Mouse (Mus musculus): ENCODE data around the gene Mfrp.

Gene Mfrp

DNA sequence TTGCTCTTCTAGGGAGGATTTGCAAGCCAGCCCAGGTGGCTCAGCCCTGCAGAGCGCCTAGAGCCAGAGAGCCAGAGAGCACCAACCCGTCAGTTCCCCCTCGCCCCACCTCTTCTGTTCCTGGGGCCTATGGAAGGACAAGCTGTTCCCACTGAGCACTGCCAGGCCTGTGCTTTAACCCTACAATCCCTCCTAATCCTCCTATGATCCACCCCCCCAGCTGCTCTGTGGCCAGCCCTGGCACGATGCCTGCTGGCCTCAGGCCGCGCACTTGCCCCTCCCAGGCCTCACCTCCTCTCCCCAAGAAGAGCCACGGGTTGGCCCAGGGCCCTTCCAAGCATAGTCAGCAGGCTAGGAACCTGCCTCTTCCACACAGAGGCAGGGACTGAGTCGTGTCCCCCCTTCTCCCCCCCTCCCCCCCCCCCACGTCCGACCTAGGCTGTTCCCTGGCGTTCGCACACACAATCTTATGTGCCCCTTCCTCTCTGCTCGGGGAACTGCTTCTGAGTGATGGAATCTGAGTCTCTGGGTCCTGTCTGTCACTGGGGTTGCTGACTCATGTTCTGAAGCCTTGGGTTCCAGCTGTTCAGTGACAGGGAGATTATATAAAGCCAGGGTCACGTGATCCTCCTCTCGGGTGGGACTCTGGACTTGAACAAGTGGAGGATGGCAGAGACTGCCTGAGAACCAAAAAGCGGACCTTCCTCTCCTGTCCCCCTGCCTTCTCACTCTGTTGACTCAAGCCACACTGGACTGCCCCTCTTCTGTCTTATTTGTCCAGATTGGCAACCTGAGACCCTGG lies 22.4 kb upstream of the Mfrp start:
- no peak for DNase-seq (ENCODE audit: low read depth)

DNA sequence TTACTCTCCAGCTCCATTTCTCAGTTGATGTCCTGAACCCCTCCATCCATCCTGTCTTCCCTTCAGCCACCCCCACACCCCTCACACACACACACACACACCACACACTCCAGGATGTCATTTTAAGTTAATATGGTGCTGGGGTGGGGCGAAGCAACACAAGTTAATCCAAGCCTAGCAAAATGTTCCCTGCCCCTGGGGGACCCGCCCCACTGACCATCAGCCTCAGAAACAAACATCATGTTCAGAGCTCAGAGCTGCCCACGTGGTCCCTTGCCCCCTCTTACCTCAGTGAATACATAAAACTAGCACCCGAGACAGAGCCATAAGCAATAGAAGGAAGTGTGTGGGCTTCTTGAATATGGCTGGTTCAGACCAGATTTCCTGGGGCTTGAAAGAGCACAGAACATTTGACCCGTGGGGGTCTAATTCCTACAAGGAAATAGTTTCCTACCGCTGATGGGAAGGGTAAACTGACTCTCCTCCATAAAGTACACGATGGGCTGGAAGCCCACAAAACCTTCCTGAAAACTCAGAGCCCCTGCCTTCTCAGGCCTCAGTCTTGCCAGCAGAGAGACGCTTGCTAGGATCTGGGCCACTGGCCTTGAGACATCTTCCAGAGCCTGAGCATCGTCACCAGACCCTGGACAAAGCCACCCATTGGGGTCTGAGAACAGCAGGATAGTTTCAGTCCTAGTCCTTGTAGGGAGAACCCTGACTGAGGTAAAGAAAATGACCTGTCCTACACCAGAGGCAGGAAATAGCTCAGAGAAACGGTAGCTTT lies 21.3 kb upstream of the Mfrp start:
- DNase-seq (ENCODE audit: low read depth), result no peak

DNA sequence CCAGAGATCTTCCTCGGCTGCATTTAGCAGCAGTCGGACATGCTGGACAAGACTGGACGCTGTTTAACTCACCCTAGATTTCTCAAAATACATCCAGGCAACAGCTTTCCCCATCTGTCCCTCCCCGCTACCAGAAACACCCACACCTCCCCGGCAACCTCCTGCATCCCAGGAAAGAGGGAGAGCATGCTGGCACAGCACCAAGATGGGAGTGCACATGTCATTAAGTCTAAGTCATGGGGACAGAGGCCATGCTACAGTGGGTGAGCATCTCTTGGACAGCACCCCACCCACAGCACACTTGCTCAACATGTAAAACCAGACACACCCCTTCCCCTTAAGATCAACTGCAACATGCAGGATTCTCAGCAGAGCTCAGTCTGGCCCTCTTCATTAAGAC lies 20.6 kb upstream of the Mfrp start:
- DNase-seq (ENCODE audit: low read depth), result no peak

DNA sequence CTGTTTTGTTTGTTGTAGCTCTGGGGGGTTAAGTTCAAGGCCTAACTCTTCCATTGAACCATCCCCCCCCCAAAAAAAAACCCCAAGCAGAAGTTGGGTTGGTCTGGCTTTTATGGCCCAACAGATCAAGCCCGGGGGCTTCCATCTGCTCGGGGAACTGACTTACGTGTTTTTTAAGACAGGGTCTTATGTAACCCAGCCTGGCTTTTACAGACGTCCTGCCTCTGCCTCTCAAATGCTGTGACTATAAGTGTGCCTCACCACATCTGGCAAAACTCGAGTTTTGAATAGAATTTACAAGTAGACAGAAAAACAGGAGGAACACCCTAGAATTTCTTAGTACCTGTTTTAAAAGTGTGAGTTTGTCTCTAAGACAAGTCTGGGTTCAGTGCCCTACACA lies 19.9 kb upstream of the Mfrp start:
- no peak for DNase-seq (ENCODE audit: low read depth)

DNA sequence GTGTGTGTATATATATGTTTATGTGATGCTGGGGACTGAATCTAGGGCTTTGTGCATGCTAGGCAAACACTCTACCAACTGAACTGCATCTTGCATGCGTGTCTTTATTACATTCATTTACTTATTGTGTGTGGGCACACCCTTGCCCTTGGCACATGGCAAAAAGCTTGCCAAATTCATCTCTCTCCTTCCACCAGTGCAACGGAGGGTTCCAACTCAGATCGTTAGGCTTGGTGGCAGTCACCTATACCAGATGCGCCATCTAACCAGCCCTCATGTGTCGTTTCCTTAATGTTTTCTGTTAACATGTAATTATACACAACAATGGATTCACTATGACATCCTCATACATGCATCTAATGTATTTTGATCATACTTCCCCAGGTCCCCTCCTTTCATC lies 19.3 kb upstream of the Mfrp start:
- no peak for DNase-seq (ENCODE audit: low read depth)

DNA sequence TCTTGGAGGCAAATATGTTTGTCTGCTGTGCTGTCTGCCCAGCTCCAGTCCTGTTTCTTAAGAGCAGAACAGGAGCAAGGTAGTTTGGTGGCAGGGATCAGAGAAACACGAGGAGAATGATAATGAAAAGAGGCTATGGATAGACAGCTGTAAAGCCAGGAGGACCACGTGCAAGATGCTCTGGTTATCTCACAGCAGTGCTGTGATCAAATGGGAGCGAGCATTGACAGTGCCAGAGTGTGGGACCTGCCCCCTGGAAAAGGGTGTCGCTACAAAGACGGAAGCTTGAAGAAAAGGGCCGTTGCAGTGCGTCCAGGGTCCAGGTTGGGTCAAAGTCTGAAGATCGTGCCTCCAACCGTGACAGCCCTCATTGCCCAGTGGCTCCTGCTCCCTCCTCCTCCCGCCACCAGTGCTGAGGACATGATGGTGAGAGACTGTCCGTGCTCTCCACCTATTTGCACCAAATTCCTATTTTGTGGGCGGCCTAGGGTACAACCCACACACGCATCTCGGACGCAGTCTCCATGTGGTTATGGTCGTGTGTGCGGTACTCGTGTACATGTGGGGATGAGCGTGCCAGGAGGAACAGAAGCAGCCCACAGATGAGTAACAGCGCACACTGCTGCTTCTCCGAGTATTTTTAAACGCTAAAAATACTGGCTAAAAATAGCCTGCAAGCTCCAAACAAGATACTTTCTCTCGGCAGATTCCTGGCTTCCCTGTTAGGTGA lies 18.0 kb upstream of the Mfrp start:
- DNase-seq (ENCODE audit: low read depth), result no peak

DNA sequence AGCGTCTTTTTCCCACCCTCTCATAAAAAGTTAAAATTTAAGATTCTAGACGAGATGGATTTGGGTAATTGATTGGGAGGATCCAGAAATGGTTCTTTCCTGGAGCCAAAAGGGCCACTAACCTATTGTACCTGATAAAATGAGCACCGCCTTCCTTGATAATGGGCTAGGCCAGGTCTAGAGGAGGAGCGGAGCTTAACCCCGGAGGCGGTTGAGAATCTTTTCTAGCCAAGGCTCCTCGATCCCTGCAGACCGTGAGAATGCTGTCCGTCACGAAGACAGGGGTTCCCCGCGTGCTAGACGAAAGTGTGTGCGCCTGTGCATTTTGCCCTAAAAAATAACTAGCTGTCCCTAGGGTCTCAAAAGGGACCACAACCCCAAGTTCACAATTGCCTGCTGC lies 17.3 kb upstream of the Mfrp start:
- DNase-seq (ENCODE audit: low read depth), result no peak

DNA sequence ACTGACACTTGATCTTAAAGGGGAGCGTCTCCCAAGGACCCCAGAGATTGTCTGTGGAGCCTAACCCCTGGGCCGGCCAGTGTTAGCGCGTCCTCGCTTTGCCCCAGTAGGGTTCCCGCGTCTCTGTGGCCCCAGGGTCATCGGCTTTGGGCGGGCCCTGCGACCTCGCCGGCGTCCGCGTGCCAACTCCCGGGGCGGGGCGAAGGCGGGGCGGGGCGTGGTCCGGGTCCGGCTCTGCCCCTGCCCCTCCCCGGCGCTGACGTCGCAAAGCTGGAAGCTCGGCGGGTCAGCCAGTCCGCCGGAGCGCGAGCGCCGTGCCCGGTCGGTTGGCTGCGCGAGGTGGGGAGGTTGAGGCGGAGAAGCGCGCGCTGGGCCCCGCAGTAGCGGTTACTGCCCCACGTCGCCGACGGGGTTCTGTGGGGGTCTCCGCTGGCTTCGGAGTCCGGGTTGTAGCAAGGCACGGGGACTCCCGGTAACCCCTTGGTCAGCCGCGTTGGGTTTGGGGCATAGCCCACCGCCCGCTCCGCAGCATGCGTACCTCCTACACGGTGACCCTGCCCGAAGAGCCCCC lies 16.8 kb upstream of the Mfrp start:
- peak; percentile 63 for DNase-seq (ENCODE audit: low read depth)

DNA sequence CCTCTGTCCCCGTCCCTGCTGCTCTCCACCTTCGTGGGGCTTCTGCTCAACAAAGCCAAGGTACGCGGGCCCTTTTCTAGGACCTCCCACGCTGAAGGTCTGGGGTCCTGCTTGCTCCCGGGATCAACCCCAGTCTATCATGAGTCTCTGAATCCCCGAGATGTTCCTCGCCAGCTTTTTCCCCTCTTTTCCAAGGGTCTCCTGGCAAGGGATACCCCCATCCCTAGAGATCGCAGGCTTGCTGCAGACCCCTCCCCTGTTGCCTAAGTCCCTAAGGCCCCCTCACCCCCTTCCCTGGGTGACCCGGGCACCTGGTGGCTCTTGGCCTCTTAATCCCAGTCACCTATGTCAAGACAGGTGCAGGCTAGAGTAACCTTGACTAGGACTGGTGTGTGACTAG lies 16.3 kb upstream of the Mfrp start:
- DNase-seq (ENCODE audit: low read depth), result no peak

DNA sequence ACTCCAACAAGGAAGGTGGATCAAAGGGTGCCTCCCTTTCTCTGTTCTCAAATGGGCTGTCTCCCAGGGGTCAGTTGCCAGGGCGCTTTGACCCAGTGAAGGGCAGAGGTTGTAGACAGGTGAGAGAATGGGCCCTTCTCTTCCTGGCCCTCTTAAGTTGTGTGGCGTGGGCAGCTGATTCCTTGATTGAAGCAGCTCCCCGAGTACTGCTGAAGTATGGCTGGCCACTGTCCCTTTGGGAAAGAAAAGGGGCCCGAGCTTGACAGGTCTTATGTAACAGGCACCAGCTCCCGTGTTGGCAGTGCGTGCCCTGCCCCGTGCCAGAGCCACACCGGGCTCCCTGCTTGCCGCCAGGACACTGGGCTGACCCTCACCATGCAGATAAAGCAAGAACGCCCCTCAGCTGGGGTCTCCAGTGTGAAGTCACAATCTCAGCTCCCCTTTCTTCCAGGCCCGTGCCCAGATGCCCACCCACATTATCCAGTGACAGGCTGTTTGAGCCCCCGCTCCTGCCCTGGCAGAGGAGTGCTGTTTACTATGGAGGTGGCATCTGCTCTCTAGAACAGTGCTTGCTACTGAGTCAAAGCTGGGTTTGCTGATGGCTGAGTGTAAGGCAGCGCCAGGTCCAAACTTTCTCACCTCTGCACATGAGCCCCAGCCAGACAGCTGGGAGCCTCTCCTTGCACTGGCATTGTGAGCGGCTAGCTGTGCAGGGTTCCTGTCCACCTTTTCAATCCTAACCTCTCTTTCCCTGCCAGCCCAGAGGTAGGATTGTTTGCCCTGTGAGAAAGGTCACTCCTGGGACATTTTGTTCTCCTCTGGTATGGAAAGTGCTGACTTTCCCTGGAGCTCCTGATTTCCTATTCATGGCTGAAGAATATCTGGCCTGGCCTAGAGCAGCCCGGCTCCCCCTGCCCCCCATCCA lies 15.5 kb upstream of the Mfrp start:
- DNase-seq (ENCODE audit: low read depth), result no peak

DNA sequence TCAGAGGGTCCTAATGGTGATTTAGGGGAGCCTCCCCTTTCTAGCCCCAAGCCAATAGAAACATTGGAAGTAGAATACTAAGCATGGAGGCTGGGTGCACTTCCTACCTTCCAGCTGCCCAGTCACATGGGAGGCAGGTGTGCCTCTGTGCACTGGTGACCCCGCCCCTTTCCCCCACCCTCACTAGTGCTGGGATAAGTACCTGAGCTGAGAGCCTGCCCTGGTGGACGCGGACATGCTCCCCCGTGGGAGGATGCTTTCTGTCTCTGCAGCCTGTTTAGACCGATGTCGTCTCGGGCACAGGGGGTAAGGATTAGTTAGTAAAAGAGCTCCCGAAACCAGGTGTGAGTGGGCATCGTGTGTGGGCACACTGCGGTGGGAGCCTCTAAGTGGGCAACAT lies 14.6 kb upstream of the Mfrp start:
- no peak for DNase-seq (ENCODE audit: low read depth)

DNA sequence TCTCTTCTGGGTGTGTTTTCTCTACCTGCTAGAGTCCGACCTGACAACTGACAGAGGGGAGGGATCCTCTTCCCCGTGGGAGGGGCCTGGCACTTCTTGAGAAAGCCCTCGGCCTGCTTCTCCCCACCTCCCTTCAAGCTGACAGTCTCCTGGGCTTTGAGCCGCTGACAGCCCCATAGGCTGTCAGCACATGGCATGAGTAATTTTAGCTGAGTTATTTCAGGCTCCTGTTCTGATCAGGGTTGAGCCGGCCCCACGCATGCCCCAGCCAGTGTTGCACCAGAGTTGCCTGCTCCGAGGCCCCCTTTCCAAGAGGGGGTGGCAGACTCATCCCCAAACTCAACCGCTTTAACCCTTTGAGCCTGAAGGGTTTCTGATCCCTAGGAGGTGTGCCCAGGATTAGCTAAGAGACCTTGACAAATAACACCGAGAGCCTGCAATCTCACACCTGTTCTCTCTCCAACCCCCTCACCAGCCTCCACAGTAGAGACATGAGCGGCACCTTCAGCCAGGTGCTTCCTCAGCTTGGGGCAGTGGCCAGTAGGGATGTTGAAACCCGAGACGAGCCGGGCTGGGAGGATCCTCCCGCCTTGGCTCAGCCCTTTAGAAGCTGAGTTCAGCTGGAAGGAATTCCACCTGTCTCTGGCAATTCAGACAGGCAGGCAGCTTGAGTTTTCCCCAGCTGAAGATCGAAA lies 13.6 kb upstream of the Mfrp start:
- no peak for DNase-seq (ENCODE audit: low read depth)

DNA sequence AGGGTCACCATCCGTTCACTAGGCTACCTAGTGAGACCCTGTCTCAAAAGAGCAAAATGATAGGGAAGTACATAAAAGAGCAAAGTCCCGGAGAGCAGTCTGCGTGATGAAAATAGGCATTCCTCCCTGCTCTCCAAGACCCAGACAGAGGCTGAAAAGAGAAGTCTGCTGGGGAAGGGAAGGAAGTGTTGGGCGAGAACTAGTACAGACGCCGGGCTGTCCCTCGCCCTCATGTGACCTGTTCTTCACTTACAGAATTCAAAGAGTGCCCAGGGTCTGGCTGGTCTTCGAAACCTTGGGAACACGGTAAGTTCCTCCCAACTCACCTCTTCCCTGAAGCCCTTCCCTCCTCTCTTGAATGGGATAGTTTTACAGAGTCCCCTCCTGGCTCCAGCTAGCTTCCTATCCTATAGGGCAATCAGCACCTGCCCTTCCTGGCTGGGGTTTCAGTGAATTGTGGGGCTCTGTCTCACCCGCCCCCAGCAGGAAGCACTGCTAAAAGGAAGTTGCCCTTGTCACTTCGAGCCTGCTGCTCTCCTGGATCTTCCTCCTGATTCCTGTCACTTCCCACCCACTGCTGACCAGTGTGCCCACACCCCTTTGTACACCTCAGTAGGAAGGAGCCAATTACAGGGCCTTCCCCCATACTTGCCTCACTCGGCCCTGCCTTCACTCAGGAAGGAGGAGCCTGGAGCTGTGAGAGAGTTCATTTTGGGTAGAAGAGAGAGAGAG lies 12.5 kb upstream of the Mfrp start:
- DNase-seq (ENCODE audit: low read depth), result no peak

DNA sequence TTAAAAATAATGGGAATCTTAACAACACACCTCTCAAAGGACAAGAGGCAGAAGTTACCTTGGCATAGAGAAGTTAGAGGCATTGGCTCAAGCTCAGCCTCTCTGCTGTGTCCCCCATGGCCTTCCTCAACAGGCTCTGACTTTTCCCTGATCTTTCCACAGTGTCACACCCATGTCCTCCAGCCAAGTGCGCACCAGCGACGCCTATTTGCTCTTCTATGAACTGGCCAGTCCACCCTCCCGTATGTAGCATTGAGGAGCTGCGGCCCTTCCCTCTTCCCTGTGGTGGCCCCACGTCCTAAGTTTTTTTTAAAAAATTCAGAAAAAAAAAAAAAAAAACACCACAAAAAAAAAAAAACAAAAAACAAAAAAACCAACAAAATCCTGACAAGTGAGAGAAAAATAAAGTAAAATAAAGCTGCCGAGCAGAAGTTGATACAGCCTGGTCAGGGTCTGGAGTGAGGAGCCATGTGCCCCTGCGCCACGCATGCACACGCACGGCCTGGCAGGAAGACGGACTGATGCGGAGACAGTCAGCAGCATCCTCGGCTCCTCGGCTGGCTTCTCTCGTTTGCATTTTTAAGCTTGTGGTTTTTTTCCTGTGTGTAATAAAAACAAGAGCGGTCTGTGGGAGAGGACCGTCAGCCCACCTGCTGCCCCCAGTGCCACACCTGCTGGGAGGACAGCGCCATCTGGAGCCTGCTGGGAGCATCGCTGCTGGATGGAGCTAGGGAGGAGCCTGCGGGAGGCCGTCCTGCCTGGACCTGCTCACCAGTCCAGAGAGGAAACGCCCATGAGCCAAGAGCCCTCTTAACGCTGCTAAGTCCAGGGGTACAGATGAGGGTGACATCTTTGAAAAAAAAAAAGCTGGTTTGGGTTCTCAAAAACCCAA lies 7.7 kb upstream of the Mfrp start:
- peak; percentile 36 for DNase-seq (ENCODE audit: low read depth)

DNA sequence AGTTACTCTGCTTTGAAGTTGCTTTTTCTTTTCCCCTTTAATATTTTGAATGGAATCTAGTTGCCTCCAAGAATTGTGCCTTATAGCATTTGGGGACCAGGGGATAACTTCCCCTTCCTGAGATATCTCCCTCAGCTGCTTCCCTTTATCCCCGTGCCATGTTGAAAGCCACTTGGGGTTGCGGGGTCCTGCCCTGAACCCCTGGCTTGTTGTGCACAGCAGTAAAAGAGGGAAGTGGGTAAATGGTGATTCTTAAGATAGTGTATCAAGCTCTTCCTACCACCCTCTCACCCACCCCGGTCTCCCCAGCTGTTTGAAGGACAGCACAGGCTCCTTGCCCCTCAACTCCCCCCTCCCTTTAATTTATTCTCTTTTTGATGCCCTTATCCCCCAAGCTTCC lies 6.8 kb upstream of the Mfrp start:
- no peak for DNase-seq (ENCODE audit: low read depth)

DNA sequence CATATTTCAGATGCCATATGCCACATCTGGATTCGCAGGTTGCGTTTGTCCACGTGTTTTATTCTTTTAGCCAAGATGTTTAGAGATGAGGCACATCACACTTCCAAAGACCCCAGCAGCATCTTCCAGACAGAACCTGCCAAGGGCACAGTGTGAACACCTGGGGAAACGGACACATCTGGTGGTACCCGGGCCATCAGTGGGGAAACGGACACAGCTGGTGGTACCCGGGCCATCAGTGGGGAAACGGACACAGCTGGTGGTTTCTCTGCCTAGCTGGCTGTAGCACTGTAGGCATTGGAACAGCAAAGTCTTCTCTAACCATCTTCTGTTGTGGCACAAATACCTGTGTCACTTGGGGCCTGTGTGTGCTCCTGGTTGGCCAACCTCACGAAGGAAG lies 5.7 kb upstream of the Mfrp start:
- no peak for DNase-seq (ENCODE audit: low read depth)

DNA sequence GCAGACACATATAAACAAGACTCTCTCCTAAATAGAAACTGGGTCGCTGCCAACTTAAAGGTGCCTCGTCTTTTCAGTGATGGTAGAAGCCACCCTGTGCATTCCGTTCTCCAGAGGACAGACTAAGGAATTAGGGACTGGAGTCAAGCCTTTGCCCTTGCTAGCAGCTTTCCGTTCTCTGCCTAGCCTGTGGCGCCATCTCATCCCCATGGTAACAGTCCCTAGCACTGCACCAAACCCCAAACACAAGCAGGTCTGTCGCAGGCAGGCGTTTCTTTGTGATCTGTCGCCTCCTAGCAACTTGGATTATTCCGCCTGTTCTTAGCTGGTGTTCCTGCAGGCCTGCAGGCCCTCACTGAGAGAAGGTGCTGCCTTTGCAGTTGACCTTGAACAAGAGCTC lies 5.0 kb upstream of the Mfrp start:
- no peak for DNase-seq (ENCODE audit: low read depth)

DNA sequence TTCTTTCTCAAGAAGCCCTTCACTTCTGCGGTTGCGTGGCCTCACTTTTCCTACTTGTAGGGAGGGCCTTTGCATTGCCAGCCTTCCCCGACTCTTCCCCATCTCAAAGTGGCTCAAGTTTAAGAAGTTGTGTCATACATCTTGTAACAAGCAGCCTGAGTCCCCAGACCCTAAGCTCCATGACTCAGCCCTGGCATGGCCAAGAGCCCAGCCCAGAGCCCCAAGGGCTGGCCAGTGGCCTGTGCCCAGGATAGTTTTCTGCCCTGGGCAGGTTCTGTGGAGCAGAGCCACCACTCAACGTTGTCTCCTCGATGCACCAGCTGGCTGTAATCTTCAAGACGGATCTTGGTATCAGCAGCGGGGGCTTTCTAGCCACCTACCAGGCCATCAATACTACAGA lies 3.4 kb downstream of the Mfrp start:
- DNase-seq (ENCODE audit: low read depth), result no peak

DNA sequence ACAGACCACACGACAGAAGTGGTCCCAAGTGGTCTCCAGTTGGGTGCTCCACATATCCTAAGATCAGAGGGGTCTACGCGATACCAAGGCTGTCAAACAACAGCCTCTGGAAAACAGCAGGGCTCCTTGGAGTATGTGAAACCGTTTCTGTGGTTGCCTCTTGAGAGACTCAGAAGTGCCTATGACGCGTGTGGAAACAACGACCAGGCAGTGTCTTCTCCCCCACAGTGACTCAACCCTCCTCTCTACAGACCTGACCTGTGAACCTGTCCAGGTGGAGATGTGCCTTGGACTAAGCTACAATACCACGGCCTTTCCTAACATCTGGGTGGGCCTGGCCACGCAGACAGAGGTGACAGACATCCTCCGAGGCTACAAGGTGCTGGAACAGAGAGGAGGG lies 4.3 kb downstream of the Mfrp start:
- no peak for DNase-seq (ENCODE audit: low read depth)

Measured in c-Kit-positive CD71-positive TER-119-negative erythroid progenitor cells, embryonic 14.5 days (primary cell).